Mouse (Mus musculus) brain, embryonic 14.5 days (tissue): ENCODE measurements around the gene Pcsk4.

ENCODE experiments used
- CTCF ChIP-seq: fragments of 200-500 bp; IDR thresholded peaks from 2 replicates; pipeline ENCODE4 v1.5.1; 2012; ENCODE audit warnings: inconsistent platforms, mild to moderate bottlenecking, moderate library complexity, borderline replicate concordance; ENCODE audit not compliant: insufficient read depth, insufficient read length; ENCODE audit errors: extremely low read depth
- POLR2A ChIP-seq: fragments of 200-500 bp; IDR thresholded peaks from 2 replicates; pipeline ENCODE4 v1.6.1; 2012; ENCODE audit warnings: mild to moderate bottlenecking, inconsistent platforms, borderline replicate concordance; ENCODE audit not compliant: poor library complexity, insufficient read depth, insufficient read length, severe bottlenecking; ENCODE audit errors: extremely low read depth

DNA sequence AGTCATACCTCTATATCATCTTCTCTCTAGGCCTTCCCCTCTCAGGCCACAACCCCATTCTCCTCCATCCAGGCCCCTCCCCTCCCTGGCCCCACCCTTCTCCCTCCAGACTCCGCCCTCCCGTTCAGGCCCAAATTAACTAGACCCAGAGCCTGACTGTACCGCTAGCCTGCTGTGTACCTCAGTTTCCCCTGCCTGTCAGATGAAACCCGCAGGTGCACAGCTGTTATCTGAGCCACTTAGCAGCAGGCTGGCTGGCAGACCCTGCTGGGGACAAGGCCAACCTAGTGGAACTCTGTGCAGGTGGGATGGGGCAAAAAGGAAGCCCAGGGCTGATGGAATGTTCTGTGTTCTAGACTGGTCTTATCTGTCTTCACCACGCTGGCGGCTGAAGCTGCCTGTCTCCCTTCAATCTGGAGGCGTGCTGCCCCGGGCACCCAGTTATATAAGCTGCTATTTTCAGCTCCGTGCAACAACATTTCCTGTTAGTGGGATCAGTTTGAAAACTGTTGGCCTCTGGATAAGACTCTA is 14.9 kb upstream of the Pcsk4 start:
- TF ChIP-seq CTCF (no peak), POLR2A (no peak)
